Mouse (Mus musculus) C2C12 (cell line): Measurements from ENCODE around the gene Pla2g4c.

Experiments used
- CTCF ChIP-seq: IDR thresholded peaks from one replicate; pipeline ENCODE4 v1.5.1; 2011; ENCODE audit not compliant: control insufficient read depth, insufficient read depth, insufficient read length
- MAX ChIP-seq: IDR thresholded peaks from one replicate; pipeline ENCODE4 v1.6.1; 2011; ENCODE audit warnings: mild to moderate bottlenecking, control low read depth
- MYOD1 ChIP-seq: IDR thresholded peaks from one replicate; pipeline ENCODE4 v1.6.1; 2011; ENCODE audit warnings: low read depth; ENCODE audit not compliant: control insufficient read depth, insufficient read length
- MYOG ChIP-seq: IDR thresholded peaks from one replicate; pipeline ENCODE4 v1.6.1; 2011; ENCODE audit not compliant: control insufficient read depth, insufficient read length; ENCODE audit errors: extremely low read depth
- USF1 ChIP-seq: IDR thresholded peaks from one replicate; pipeline ENCODE4 v1.6.1; 2011; ENCODE audit warnings: low read depth, mild to moderate bottlenecking, control low read depth, moderate library complexity

DNA sequence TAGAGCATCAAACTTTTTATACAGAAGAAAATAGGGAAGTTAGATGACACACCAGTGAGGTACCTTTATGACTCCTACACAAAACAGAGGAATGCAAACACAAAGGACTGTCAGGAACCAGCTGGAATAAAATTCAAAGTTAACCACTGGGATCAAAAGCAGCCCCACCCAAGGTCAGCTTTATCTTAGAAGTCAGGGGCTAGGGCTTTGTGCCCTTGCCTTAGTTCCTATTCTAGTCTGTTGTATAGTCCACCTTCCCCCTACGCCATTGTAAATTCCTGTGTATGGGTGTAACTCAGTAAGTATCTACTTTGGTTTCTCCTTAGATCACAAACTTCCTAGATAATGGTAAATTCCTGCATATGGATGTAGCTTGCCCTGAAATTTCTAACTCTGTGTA lies 26.8 kb upstream of the Pla2g4c start:
- no peak for TF ChIP-seq MYOG
- TF ChIP-seq CTCF = no peak
- TF ChIP-seq MAX = no peak
- no peak for TF ChIP-seq USF1
- no peak for TF ChIP-seq MYOD1
